In the genomic region with DNA sequence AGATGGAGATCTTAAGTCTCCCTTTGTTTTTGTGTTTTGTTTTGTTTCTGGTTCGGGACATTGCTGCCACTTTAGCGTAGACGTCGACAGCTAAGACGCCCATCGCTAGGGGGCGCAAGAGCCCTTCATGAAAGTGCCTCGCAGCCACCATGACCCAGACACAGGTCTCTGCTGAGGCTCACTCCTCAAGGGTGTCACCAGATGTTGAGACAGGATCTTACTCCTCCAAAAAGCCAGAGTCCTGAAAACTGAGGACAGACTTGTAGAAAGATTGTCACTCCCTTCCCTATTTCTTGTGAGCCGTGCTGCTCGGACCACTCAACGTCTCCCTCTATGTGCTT, we compare ENCODE assay signal across 8 mouse cellular contexts.
DNase-seq lines count a peak whose midpoint lies in the region; ATAC-seq lines count a peak whose summit lies in the region.

No protein-coding gene starts in this region.

- H3K27ac ChIP-seq in brown adipose tissue, adult 24 weeks (replicated peaks; ENCODE audit: low read depth, low read length), result no peak overlapping the region
- H3K27ac ChIP-seq in forebrain, embryonic 11.5 days (ENCODE audit: low read depth, low read length), result no peak overlapping the region
- H3K27ac ChIP-seq in heart, embryonic 15.5 days, result no peak overlapping the region
- no peak overlapping the region for H3K27ac ChIP-seq in liver, embryonic 12.5 days
- H3K27ac ChIP-seq in neural tube, embryonic 12.5 days, result no peak overlapping the region

- WGBS in forebrain, embryonic 11.5 days, result 12% methylated on average over 11 of the region's 11 CpGs
- 11% methylated on average over 11 of the region's 11 CpGs for WGBS in heart, embryonic 15.5 days
- 11% methylated on average over 11 of the region's 11 CpGs for WGBS in liver, embryonic 12.5 days (ENCODE audit: insufficient replicate concordance)
- 15% methylated on average over 11 of the region's 11 CpGs for WGBS in neural tube, embryonic 12.5 days

- H3K4me1 ChIP-seq in brown adipose tissue, adult 24 weeks (ENCODE audit: control insufficient read depth, insufficient read depth, insufficient read length, low read length), result no peaks in the 10 kb centered on the region
- peaks cover 22% of the 10 kb centered on the region for H3K4me1 ChIP-seq in forebrain, embryonic 11.5 days (replicated peaks; ENCODE audit: control insufficient read depth, insufficient read depth, low read length)
- H3K4me1 ChIP-seq in heart, embryonic 15.5 days (replicated peaks), result 0 out of 2 replicates have a peak, but pooled peaks cover 2% of the 10 kb centered on the region
- no peaks in the 10 kb centered on the region for H3K4me1 ChIP-seq in liver, embryonic 12.5 days
- H3K4me1 ChIP-seq in neural tube, embryonic 12.5 days, result peaks cover 18% of the 10 kb centered on the region

- H3K4me2 ChIP-seq in forebrain, embryonic 11.5 days (ENCODE audit: low read depth, low read length, severe bottlenecking), result peak overlapping the region; percentile 51
- H3K4me2 ChIP-seq in heart, embryonic 15.5 days, result peak overlapping the region; percentile 68
- H3K4me2 ChIP-seq in liver, embryonic 12.5 days, result peak overlapping the region; percentile 53
- H3K4me2 ChIP-seq in neural tube, embryonic 12.5 days (replicated peaks), result peak overlapping the region; percentile 62

- H3K36me3 ChIP-seq in forebrain, embryonic 11.5 days (ENCODE audit: control insufficient read depth, insufficient read depth, low read length), result no peaks in the 10 kb centered on the region
- no peaks in the 10 kb centered on the region for H3K36me3 ChIP-seq in heart, embryonic 15.5 days
- no peaks in the 10 kb centered on the region for H3K36me3 ChIP-seq in liver, embryonic 12.5 days
- H3K36me3 ChIP-seq in neural tube, embryonic 12.5 days, result no peaks in the 10 kb centered on the region

- no peaks in the 10 kb centered on the region for H3K27me3 ChIP-seq in forebrain, embryonic 11.5 days (ENCODE audit: control insufficient read depth, insufficient read depth, low read length)
- 0 out of 2 replicates have a peak, but pooled peaks cover 6% of the 10 kb centered on the region for H3K27me3 ChIP-seq in heart, embryonic 15.5 days
- H3K27me3 ChIP-seq in liver, embryonic 12.5 days (replicated peaks), result no peaks in the 10 kb centered on the region
- H3K27me3 ChIP-seq in neural tube, embryonic 12.5 days (replicated peaks), result peaks cover 11% of the 10 kb centered on the region

- peak; percentile 35 for DNase-seq in CD8-positive naive resting alpha-beta T cell, adult 2 months (ENCODE audit: low read depth in 2 of 2, low spot score in 2 of 2)
- peak; percentile 95 for DNase-seq in forebrain, embryonic 11.5 days (ENCODE audit: low spot score)
- DNase-seq in kidney, postnatal 14 days, result peak; percentile 90
- DNase-seq in thymus, postnatal 0 days (ENCODE audit: low spot score), result peak; percentile 48

- no peaks in the 10 kb centered on the region for H3K9me3 ChIP-seq in forebrain, embryonic 11.5 days (ENCODE audit: control insufficient read depth, low read length)
- H3K9me3 ChIP-seq in heart, embryonic 15.5 days (replicated peaks), result no peaks in the 10 kb centered on the region
- H3K9me3 ChIP-seq in liver, embryonic 12.5 days (replicated peaks), result no peaks in the 10 kb centered on the region
- H3K9me3 ChIP-seq in neural tube, embryonic 12.5 days, result no peaks in the 10 kb centered on the region

- peak overlapping the region; percentile 41; the same call in 1 of the 2 replicates for H3K9ac ChIP-seq in forebrain, embryonic 11.5 days (ENCODE audit: low read length)
- peak overlapping the region; percentile 20; the same call in 1 of the 2 replicates for H3K9ac ChIP-seq in heart, embryonic 15.5 days
- no peak overlapping the region for H3K9ac ChIP-seq in liver, embryonic 12.5 days
- H3K9ac ChIP-seq in neural tube, embryonic 12.5 days, result no peak overlapping the region

- peak; percentile 59 for ATAC-seq in forebrain, embryonic 11.5 days (replicated peaks; ENCODE audit: low FRiP score)
- ATAC-seq in heart, embryonic 15.5 days (replicated peaks; ENCODE audit: insufficient number of reproducible peaks, insufficient read depth, low FRiP score, low read depth), result 0 out of 2 replicates have a peak, but pooled peaks have one; percentile 68
- ATAC-seq in liver, embryonic 12.5 days, result no peak
- peak; percentile 69; the same call in 1 of the 2 replicates for ATAC-seq in neural tube, embryonic 12.5 days (ENCODE audit: low FRiP score, low read depth)

- H3K4me3 ChIP-seq in brown adipose tissue, adult 24 weeks (ENCODE audit: insufficient read depth, low read depth, low read length), result peak overlapping the region; percentile 19; the same call in 1 of the 2 replicates
- peak overlapping the region; percentile 22; the same call in 1 of the 2 replicates for H3K4me3 ChIP-seq in forebrain, embryonic 11.5 days (ENCODE audit: low read depth, low read length)
- peak overlapping the region; percentile 46 for H3K4me3 ChIP-seq in heart, embryonic 15.5 days
- H3K4me3 ChIP-seq in liver, embryonic 12.5 days, result peak overlapping the region; percentile 22; the same call in 1 of the 2 replicates
- H3K4me3 ChIP-seq in neural tube, embryonic 12.5 days, result peak overlapping the region; percentile 16; the same call in 1 of the 2 replicates

Comparison
In these comparisons a context has a peak if more than half of its experiments do, and no peak if none do; other contexts are left out.
1. DNase-seq: peak in every context shown above with its lines; median percentile 95 in forebrain, embryonic 11.5 days; 90 in kidney, postnatal 14 days; 48 in thymus, postnatal 0 days; 35 in CD8-positive naive resting alpha-beta T cell, adult 2 months.
2. H3K9ac ChIP-seq: peak in forebrain, embryonic 11.5 days (single experiment) and heart, embryonic 15.5 days (single experiment); none in liver, embryonic 12.5 days (single experiment) and neural tube, embryonic 12.5 days (single experiment).
3. Peak in every context shown above with its lines, with median percentiles within 50 percentile points of each other: H3K4me3 ChIP-seq and H3K4me2 ChIP-seq.